Mouse (Mus musculus): ENCODE measurements at regions not wholly inside any gene's neighbourhood (a gene's known extent, or its start where the extent isn't known, plus 50 kb on each side); places are given as distances from the start of the nearest gene placed in this dataset.

- Histone ChIP-seq H3K4me3 (no peak overlapping the region), H3K27ac (no peak overlapping the region)
- DNase-seq (ENCODE audit: extremely low spot score in 1 of 2, low spot score in 2 of 2) = no peak
- intact Hi-C loops (cut with DNase I) = loop anchor here (10.0 kb wide), 1 partner anchor 1913 kb away; no protein-coding TSS in a partner anchor
- TF ChIP-seq CTCF (IDR thresholded peaks at IDR 0.05) = no peak
Observed at GRCm38 (mm10) chr11:19767316-19767715, 156.9 kb upstream of the Spred2 start.

GRCm38 (mm10) chr11:19767871-19768270 lies 156.3 kb upstream of the Spred2 start:
- no peak for TF ChIP-seq CTCF (IDR thresholded peaks at IDR 0.05)
- H3K4me3 ChIP-seq = no peak overlapping the region
- no peak overlapping the region for H3K27ac ChIP-seq
- no peak for DNase-seq (ENCODE audit: extremely low spot score in 1 of 2, low spot score in 2 of 2)
- intact Hi-C loops (cut with DNase I) = loop anchor here (10.0 kb wide), 1 partner anchor 1913 kb away; no protein-coding TSS in a partner anchor

GRCm38 (mm10) chr11:19768962-19769361 lies 155.2 kb upstream of the Spred2 start:
- no peak for DNase-seq (ENCODE audit: extremely low spot score in 1 of 2, low spot score in 2 of 2)
- no peak for TF ChIP-seq CTCF (IDR thresholded peaks at IDR 0.05)
- intact Hi-C loops (cut with DNase I) = loop anchor here (10.0 kb wide), 1 partner anchor 1914 kb away; no protein-coding TSS in a partner anchor
- Histone ChIP-seq H3K27ac (no peak overlapping the region), H3K4me3 (no peak overlapping the region)

- H3K27ac ChIP-seq = no peak overlapping the region
- no peak for TF ChIP-seq CTCF (IDR thresholded peaks at IDR 0.05)
- H3K4me3 ChIP-seq = no peak overlapping the region
- no peak for DNase-seq (ENCODE audit: extremely low spot score in 1 of 2, low spot score in 2 of 2)
- intact Hi-C loops (cut with DNase I) = no loop called here
Observed at GRCm38 (mm10) chr11:19774010-19774409, 150.2 kb upstream of the Spred2 start.

- no peak overlapping the region for H3K4me3 ChIP-seq
- no peak for TF ChIP-seq CTCF (IDR thresholded peaks at IDR 0.05)
- H3K27ac ChIP-seq = no peak overlapping the region
- intact Hi-C loops (cut with DNase I) = no loop called here
- no peak for DNase-seq (ENCODE audit: extremely low spot score in 1 of 2, low spot score in 2 of 2)
Observed at GRCm38 (mm10) chr11:19775741-19776140, 148.4 kb upstream of the Spred2 start.

- no peak for DNase-seq (ENCODE audit: extremely low spot score in 1 of 2, low spot score in 2 of 2)
- TF ChIP-seq CTCF (IDR thresholded peaks at IDR 0.05) = no peak
- no peak overlapping the region for H3K4me3 ChIP-seq
- no peak overlapping the region for H3K27ac ChIP-seq
- intact Hi-C loops (cut with DNase I) = no loop called here
Observed at GRCm38 (mm10) chr11:19776473-19777200, 147.5 kb upstream of the Spred2 start.

- intact Hi-C loops (cut with DNase I) = no loop called here
- TF ChIP-seq CTCF (IDR thresholded peaks at IDR 0.05) = no peak
- Histone ChIP-seq H3K4me3 (no peak overlapping the region), H3K27ac (no peak overlapping the region)
- no peak for DNase-seq (ENCODE audit: extremely low spot score in 1 of 2, low spot score in 2 of 2)
Observed at GRCm38 (mm10) chr11:19778191-19778590, 146.0 kb upstream of the Spred2 start.

GRCm38 (mm10) chr11:19785110-19785509 lies 139.1 kb upstream of the Spred2 start:
- TF ChIP-seq CTCF (IDR thresholded peaks at IDR 0.05) = no peak
- intact Hi-C loops (cut with DNase I) = no loop called here
- Histone ChIP-seq H3K4me3 (no peak overlapping the region), H3K27ac (no peak overlapping the region)
- no peak for DNase-seq (ENCODE audit: extremely low spot score in 1 of 2, low spot score in 2 of 2)

- no peak for TF ChIP-seq CTCF (IDR thresholded peaks at IDR 0.05)
- Histone ChIP-seq H3K27ac (no peak overlapping the region), H3K4me3 (no peak overlapping the region)
- no peak for DNase-seq (ENCODE audit: extremely low spot score in 1 of 2, low spot score in 2 of 2)
- intact Hi-C loops (cut with DNase I) = no loop called here
Observed at GRCm38 (mm10) chr11:19796950-19797670, 127.1 kb upstream of the Spred2 start.

- no peak overlapping the region for H3K27ac ChIP-seq
- H3K4me3 ChIP-seq = no peak overlapping the region
- no peak for DNase-seq (ENCODE audit: extremely low spot score in 1 of 2, low spot score in 2 of 2)
- intact Hi-C loops (cut with DNase I) = no loop called here
- TF ChIP-seq CTCF (IDR thresholded peaks at IDR 0.05) = no peak
Observed at GRCm38 (mm10) chr11:19809359-19809758, 114.8 kb upstream of the Spred2 start.

- intact Hi-C loops (cut with DNase I) = no loop called here
- TF ChIP-seq CTCF (IDR thresholded peaks at IDR 0.05) = no peak
- H3K4me3 ChIP-seq = no peak overlapping the region
- H3K27ac ChIP-seq = no peak overlapping the region
- DNase-seq (ENCODE audit: extremely low spot score in 1 of 2, low spot score in 2 of 2) = no peak
Observed at GRCm38 (mm10) chr11:19811271-19811991, 112.7 kb upstream of the Spred2 start.
